Mouse (Mus musculus): ENCODE measurements around the gene Mast2.
A peak's percentile ranks its signal among the peaks of the same experiment; 100 is the strongest.

Mast2 gene

DNA sequence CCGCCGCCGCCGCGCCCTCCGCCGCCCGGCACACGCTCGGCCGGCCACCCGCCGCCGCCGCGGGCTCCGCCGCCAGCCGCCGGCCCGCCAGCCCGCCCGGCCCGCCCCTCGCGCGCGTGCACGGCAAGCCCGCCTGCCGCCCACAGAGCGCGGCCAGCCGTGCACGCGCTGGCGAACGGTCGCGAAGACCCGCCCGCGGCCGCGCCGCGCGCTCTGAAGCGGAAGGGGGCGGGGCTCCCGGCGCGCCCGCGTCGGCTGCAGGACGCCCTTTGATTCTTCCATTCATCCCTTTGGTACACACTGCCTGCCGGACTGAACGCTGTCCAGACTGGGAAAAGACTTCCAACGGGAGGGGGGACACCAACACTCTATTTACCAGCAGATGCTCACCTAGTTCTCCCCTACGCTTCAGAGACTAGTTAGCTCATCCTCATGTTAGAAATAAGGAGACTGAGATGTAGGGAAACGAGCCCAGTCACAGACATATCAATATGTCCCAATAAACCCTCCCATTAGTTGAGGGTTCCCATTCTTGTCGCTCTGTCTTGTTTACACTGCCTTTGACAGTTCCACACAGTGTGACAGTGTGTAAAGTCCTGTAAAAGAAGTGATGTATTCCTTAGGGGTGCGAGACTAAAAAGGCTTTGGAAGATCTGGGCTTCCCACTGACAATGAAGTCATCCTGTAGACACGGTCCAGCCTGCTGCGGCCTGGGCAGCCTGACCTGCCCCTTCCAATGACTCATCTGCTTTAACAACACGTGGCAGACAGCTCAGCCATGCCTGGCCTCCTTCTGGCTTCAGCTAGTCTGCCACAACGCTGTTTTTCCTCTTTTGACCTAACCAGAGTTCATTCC, at the start of gene Mast2:
Gene Mast2, minus strand, starts transcription at position 58 of the 856 bp plus-strand sequence.
- DNase-seq (ENCODE audit: low read depth) = peak; percentile 83

DNA sequence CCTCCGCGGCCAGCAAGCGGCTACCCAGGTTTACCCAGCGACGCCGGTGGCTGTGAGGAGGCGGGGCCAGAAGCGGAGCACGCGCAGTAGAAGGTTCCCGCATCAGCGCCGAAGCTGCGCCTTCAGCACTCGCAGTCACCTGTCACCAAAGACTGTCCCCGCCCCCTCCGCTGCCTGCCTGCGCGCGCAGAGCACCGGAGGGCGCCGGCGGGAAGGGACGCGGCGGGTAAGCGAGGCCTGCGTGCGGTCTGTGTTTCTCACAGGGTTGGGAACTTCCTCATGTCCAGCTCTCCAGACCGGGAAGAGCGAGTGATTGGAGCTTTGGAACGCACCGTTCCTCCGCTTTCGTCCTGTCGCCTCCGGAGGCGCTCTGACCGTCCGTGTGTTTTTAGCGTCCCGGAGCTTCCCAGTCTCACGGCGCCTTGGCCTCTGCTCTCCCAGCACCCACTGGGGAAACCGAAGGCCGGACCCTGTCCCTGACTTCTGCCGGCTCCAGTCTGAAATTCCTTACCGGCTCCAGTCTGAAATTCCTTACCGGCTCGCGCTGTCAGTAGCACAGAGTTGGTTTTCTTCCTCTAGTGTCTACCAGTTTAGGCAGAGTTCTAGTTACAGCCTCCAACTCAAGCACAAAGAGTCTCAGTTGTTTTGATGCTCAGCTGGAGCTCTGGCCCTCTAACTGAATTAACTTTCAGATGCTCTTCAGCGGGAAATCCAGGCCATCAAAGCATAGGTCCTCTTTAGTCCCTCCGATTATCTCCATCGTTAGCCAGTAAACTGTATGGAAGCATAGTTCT, 43.6 kb upstream of the Mast2 start, which contains the start of gene Ipp:
Gene Ipp, plus strand, starts transcription at position 125 of the 794 bp plus-strand sequence.
- DNase-seq (ENCODE audit: low read depth) = peak; percentile 98

- DNase-seq (ENCODE audit: low read depth) = no peak
These were observed 43.0 kb upstream of the Mast2 start for GRCm38 (mm10) chr4:116506886-116507424.

DNA sequence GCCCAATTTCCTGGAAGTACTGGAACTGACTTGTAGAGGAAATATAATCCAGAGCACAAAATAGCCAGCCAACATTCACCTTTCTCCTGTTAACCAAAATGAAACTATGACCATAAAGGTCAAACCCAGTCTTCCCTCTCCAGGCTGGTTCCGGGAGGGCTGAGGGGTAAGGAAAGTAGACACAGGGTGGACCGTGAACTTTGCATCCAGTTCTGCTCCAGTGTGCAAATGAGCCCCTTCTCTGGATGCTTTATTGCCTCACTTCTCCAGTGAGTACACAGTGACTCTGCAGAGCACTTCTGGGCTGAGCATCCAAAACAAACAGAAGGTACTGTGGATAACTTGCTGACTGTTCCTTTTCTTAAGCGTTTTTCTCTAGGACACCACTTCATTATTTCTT, 36.0 kb upstream of the Mast2 start:
- no peak for DNase-seq (ENCODE audit: low read depth)

DNA sequence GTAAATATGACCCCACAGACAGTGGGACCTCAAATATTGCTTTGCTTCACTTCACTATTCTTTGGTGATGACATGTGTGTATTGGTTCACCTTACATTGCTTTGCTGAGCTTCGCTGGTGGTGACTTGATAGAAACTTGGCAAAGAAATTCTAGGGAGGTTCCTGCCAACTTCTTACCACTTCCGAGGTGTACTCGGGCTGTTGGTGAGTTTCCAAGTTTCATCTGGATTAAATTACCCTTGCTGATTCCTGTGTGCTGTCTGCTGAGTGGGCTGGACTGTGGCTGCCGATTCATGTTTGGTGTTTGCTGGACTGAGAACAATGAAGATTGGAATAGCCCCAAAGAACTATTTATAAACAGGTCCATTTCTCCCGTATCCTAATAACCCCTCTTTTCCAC, 29.7 kb upstream of the Mast2 start:
- DNase-seq (ENCODE audit: low read depth) = no peak

- DNase-seq (ENCODE audit: low read depth) = no peak
These were observed 28.5 kb upstream of the Mast2 start for GRCm38 (mm10) chr4:116492460-116492859.

GRCm38 (mm10) chr4:116491886-116492285, 27.9 kb upstream of the Mast2 start:
- DNase-seq (ENCODE audit: low read depth) = no peak

GRCm38 (mm10) chr4:116491119-116491536, 27.1 kb upstream of the Mast2 start:
- no peak for DNase-seq (ENCODE audit: low read depth)

DNA sequence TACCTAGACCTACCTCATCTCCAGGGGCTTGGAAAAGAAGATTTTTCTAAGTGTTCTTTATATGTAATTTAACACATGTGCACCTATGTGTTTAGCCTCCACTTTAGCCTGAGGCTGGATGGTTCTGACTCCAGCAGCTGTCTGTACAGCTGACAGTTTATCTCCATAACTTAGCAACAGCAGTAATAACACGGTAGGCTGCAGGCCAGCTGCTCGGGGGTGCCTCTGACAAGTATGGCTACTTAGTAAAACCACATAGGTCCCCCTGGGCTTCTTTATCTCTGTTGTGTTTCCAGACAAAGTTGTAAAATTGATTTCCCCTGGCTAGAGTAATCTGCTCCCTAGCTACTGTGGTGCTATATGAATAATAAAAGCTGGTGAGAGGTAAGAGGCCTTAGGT, 19.5 kb upstream of the Mast2 start:
- no peak for DNase-seq (ENCODE audit: low read depth)

GRCm38 (mm10) chr4:116481322-116481721, 17.3 kb upstream of the Mast2 start:
- DNase-seq (ENCODE audit: low read depth) = no peak

DNA sequence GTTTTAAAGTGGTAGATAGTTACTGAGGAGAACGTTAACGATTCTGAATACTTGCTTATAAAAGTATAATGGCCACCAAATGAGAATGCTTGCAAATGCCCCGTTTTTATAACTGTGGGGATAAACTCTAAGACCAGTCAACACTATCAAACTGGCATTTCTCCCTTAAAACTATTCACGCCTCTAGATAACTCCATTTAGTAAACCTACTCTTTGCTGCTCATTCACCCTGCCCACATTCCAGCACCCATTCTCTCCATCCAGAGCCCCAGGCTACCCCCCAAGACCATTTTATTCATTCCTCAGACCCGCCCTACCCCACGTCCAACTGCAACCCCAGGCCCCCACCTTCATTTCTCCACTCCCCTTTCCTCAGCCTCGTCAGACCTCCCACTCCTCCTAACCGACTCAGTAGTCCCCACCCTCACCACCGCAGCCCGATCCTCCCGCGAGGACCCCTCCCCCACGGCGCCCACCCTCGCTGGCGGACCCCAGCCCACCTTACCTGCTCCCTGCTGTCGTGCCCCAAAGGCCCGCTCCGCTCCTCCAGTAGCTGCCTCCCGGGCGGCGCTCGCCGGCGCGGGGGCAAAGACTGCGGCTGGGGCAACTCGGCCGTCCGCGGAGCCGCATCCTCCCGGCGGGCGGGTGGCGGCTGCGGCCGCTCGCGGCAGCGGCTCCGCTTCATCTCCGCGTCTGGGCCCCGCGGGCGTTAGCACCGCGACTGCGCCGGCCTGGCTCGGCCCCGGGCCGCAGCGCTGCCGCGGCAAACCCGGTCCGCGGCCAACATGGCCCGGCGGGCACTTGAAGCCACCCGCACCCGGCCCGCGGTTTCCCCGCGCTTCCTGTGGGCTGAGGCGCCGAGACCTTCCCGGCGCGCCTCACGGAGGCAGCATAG, 505 bp downstream of the Mast2 start:
- DNase-seq (ENCODE audit: low read depth) = peak; percentile 25

GRCm38 (mm10) chr4:116461943-116462342, 2.0 kb downstream of the Mast2 start:
- DNase-seq (ENCODE audit: low read depth) = no peak

GRCm38 (mm10) chr4:116451553-116451952, 12.4 kb downstream of the Mast2 start:
- no peak for DNase-seq (ENCODE audit: low read depth)

GRCm38 (mm10) chr4:116449951-116450350, 14.0 kb downstream of the Mast2 start:
- DNase-seq (ENCODE audit: low read depth) = no peak

- DNase-seq (ENCODE audit: low read depth) = peak; percentile 82
These were observed 15.3 kb downstream of the Mast2 start for GRCm38 (mm10) chr4:116448673-116449072.

DNA sequence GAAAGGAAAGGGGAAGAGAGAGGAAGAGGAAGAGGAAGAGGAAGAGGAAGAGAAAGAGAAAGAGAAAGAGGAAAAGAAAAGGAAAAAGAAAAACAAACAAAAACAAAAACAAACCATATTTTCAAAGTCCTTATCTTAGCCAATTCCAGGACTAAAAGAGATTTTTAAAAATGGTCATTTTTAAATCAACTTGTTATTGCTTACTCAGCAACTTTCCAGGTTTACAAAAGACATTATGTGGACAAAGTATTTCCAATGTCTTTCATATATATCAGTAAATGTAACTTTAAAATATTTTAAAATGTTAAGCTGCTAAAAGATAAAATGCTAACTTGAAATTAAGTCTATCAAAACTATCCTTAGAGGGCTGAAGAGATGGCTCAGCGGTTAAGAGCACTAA, 24.6 kb downstream of the Mast2 start:
- no peak for DNase-seq (ENCODE audit: low read depth)

DNA sequence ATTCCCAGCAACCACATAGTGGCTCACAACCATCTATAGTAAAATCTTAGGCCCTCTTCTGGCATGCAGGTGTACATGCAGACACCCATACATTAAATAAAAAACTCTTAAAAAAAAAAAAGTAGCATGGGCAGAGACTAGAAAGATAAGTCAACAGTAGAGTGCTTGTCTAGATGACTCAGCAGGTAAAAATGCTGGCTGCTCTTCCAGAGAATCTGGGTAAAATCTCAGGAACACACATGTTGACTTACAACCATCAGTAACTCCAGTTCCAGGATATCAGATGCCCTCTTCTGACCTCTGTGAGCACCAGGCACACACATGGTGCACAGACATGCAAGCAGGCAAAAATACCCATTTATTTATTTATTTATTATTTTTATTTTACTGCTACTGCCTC, 25.4 kb downstream of the Mast2 start:
- no peak for DNase-seq (ENCODE audit: low read depth)

DNA sequence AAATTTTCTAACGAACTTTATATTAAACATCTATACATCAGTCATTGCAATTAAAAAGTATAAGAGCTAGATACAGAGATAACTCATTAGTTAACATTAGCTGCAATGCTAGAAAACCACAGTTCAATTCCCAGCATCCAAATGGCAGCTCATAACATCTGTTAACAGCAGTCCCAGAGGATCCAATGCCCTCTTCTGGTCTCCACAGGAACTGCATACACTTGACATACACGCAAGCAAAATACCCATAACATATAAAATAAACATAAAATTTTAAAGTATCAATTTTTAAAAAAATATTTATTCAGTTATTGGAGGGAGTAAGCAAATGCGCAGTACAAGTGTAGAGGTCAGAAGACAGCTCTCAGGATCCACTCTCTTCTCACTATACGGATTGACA, 28.4 kb downstream of the Mast2 start:
- no peak for DNase-seq (ENCODE audit: low read depth)

DNA sequence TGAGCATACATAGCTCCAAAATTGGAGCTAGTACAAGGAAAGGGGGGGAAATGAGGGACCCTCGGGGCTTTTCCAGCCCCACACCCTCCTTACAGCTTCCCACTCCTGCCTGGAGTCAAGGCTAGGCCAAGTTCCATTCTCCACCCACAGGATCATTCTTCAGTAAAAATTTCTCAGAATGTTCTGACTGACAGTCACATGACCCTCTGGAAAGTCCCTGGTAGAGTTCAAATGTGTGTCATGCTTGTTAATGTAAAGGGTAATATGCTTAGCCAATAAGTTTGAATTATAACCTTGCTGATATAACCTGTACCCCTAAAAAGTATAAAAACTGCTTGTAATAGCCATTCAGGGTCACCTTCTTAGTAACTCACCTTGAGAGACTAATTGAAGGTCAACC, 41.8 kb downstream of the Mast2 start:
- DNase-seq (ENCODE audit: low read depth) = no peak

DNA sequence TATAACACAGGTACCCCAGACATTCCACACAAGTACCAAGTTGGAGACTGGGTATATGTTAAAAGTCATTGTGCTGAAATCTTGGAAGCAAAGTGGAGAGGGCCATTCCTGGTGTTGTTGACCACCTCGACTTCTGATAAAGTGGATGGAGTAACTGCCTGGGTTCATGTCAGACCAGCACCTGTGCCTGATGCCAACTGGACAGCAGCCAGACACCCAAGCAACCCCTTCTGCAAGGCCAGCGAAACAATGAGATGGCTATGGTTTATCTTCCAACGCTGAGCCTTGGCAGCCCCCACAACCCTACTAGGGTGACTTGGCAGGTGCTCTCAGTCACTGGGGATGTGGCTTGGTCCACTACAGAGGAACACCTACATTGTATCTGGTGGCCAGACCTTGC, 42.8 kb downstream of the Mast2 start:
- no peak for DNase-seq (ENCODE audit: low read depth)

- no peak for DNase-seq (ENCODE audit: low read depth)
These were observed 51.0 kb downstream of the Mast2 start for GRCm38 (mm10) chr4:116412993-116413392.

- no peak for DNase-seq (ENCODE audit: low read depth)
These were observed 52.6 kb downstream of the Mast2 start for GRCm38 (mm10) chr4:116411401-116411800.
